Mouse (Mus musculus) embryonic facial prominence, embryonic 13.5 days (tissue): Measurements from ENCODE around the gene Irf8. TPM values are rescaled to one million over a fixed set of nuclear protein-coding genes. Genes with fewer than 3 reads are reported as not detected.

Experiments used
- ATAC-seq: fragments of 200-750 bp; cut with Nextera tagmentation; 2 replicates; pipeline ENCODE4 v1.8.0; 2017; ENCODE audit warnings: low read depth; ENCODE audit not compliant: insufficient number of reproducible peaks, insufficient read depth, low FRiP score, low TSS enrichment
- H3K27ac ChIP-seq: fragments of 300-500 bp; sonication (generic); 2 replicates; pipeline ENCODE4 v1.5.1; 2015; ENCODE audit warnings: moderate library complexity, mild to moderate bottlenecking, inconsistent platforms
- H3K27me3 ChIP-seq: fragments of 300-500 bp; sonication (generic); 2 replicates; pipeline ENCODE4 v1.6.1; 2015; ENCODE audit warnings: mild to moderate bottlenecking, inconsistent platforms
- H3K36me3 ChIP-seq: fragments of 300-500 bp; sonication (generic); 2 replicates; pipeline ENCODE4 v1.6.1; 2015; ENCODE audit warnings: mild to moderate bottlenecking, inconsistent platforms
- H3K4me1 ChIP-seq: fragments of 300-500 bp; sonication (generic); 2 replicates; pipeline ENCODE4 v1.6.1; 2015; ENCODE audit warnings: inconsistent platforms
- H3K4me2 ChIP-seq: fragments of 300-500 bp; sonication (generic); 2 replicates; pipeline ENCODE4 v1.6.1; 2015; ENCODE audit warnings: moderate library complexity, mild to moderate bottlenecking, inconsistent platforms
- H3K4me3 ChIP-seq: fragments of 300-500 bp; sonication (generic); 2 replicates; pipeline ENCODE4 v1.5.1; 2015; ENCODE audit warnings: mild to moderate bottlenecking, inconsistent platforms
- H3K9ac ChIP-seq: fragments of 300-500 bp; sonication (generic); 2 replicates; pipeline ENCODE4 v1.6.1; 2015; ENCODE audit warnings: mild to moderate bottlenecking, inconsistent platforms
- H3K9me3 ChIP-seq: fragments of 300-500 bp; sonication (generic); 2 replicates; pipeline ENCODE4 v1.6.1; 2016; ENCODE audit warnings: inconsistent platforms
- WGBS: fragments of 180-500 bp; shearing (Covaris S2); methylation state at CpG from one replicate; pipeline ENCODE4 v1.1.7; 2015; ENCODE audit warnings: mixed read lengths; 5-methylcytosine and 5-hydroxymethylcytosine counted together
- polyA plus RNA-seq: library from polyadenylated mRNA; unstranded; fragments of >200 nt; fragmentation: Nextera tagmentation; extraction: Ambion mirVana; gene quantifications from 2 replicates; pipeline ENCODE4 v1.2.1, GENCODE M21; 2015

The Irf8 gene
- polyA plus RNA-seq, 1 experiment from 2014 or later = 3.9 TPM

GRCm38 (mm10) chr8:120741815-120742530, 5.8 kb downstream of the Irf8 start:
- H3K9me3 ChIP-seq = no peaks in the 10 kb centered on the region
- no peak for ATAC-seq
- H3K4me1 ChIP-seq = no peaks in the 10 kb centered on the region
- H3K27ac ChIP-seq = no peak overlapping the region
- 89% methylated on average over 15 of the region's 15 CpGs for WGBS
- no peaks in the 10 kb centered on the region for H3K36me3 ChIP-seq
- H3K4me3 ChIP-seq = no peak overlapping the region
- H3K27me3 ChIP-seq = peaks cover 22% of the 10 kb centered on the region
- no peak overlapping the region for H3K9ac ChIP-seq
- H3K4me2 ChIP-seq = no peak overlapping the region

- Histone ChIP-seq H3K27ac (no peak overlapping the region), H3K27me3 (peaks cover 8% of the 10 kb centered on the region), H3K4me3 (no peak overlapping the region), H3K9ac (no peak overlapping the region), H3K36me3 (no peaks in the 10 kb centered on the region), H3K9me3 (no peaks in the 10 kb centered on the region), H3K4me2 (no peak overlapping the region), H3K4me1 (no peaks in the 10 kb centered on the region)
- ATAC-seq = no peak
- 73% methylated on average over 12 of the region's 12 CpGs for WGBS
Observed at GRCm38 (mm10) chr8:120743149-120743897, 7.2 kb downstream of the Irf8 start.

GRCm38 (mm10) chr8:120743898-120744290, 7.7 kb downstream of the Irf8 start:
- 71% methylated on average over 4 of the region's 4 CpGs for WGBS
- no peak overlapping the region for H3K4me2 ChIP-seq
- H3K27ac ChIP-seq = no peak overlapping the region
- peaks cover 5% of the 10 kb centered on the region; the same call in 1 of the 2 replicates for H3K27me3 ChIP-seq
- ATAC-seq = no peak
- no peak overlapping the region for H3K4me3 ChIP-seq
- no peaks in the 10 kb centered on the region for H3K36me3 ChIP-seq
- no peaks in the 10 kb centered on the region for H3K9me3 ChIP-seq
- no peaks in the 10 kb centered on the region for H3K4me1 ChIP-seq
- H3K9ac ChIP-seq = no peak overlapping the region

- ATAC-seq = no peak
- Histone ChIP-seq H3K4me2 (no peak overlapping the region), H3K9ac (no peak overlapping the region), H3K27ac (no peak overlapping the region), H3K4me1 (no peaks in the 10 kb centered on the region), H3K27me3 (peaks cover 1% of the 10 kb centered on the region; the same call in 1 of the 2 replicates), H3K4me3 (no peak overlapping the region), H3K36me3 (no peaks in the 10 kb centered on the region), H3K9me3 (no peaks in the 10 kb centered on the region)
- WGBS = 83% methylated on average over 5 of the region's 5 CpGs
Observed at GRCm38 (mm10) chr8:120744448-120744847, 8.3 kb downstream of the Irf8 start.

GRCm38 (mm10) chr8:120745226-120745625, 9.1 kb downstream of the Irf8 start:
- Histone ChIP-seq H3K4me3 (no peak overlapping the region), H3K4me2 (no peak overlapping the region), H3K36me3 (no peaks in the 10 kb centered on the region), H3K9ac (no peak overlapping the region), H3K27me3 (no peaks in the 10 kb centered on the region), H3K4me1 (no peaks in the 10 kb centered on the region), H3K9me3 (no peaks in the 10 kb centered on the region), H3K27ac (no peak overlapping the region)
- no peak for ATAC-seq
- 68% methylated on average over 7 of the region's 7 CpGs for WGBS

GRCm38 (mm10) chr8:120746007-120746701, 10.0 kb downstream of the Irf8 start:
- no peak overlapping the region for H3K4me3 ChIP-seq
- no peaks in the 10 kb centered on the region for H3K36me3 ChIP-seq
- no peaks in the 10 kb centered on the region for H3K27me3 ChIP-seq
- no peak overlapping the region for H3K27ac ChIP-seq
- no peak overlapping the region for H3K4me2 ChIP-seq
- H3K9me3 ChIP-seq = no peaks in the 10 kb centered on the region
- 0 out of 2 replicates have a peak, but pooled peaks cover under 1% of the 10 kb centered on the region for H3K4me1 ChIP-seq
- 74% methylated on average over 18 of the region's 18 CpGs for WGBS
- no peak for ATAC-seq
- H3K9ac ChIP-seq = no peak overlapping the region

GRCm38 (mm10) chr8:120747286-120747685, 11.1 kb downstream of the Irf8 start:
- Histone ChIP-seq H3K27me3 (no peaks in the 10 kb centered on the region), H3K36me3 (no peaks in the 10 kb centered on the region), H3K4me2 (no peak overlapping the region), H3K4me1 (peaks cover 12% of the 10 kb centered on the region), H3K4me3 (no peak overlapping the region), H3K9me3 (no peaks in the 10 kb centered on the region), H3K9ac (no peak overlapping the region), H3K27ac (no peak overlapping the region)
- no peak for ATAC-seq
- 85% methylated on average over 7 of the region's 7 CpGs for WGBS

DNA sequence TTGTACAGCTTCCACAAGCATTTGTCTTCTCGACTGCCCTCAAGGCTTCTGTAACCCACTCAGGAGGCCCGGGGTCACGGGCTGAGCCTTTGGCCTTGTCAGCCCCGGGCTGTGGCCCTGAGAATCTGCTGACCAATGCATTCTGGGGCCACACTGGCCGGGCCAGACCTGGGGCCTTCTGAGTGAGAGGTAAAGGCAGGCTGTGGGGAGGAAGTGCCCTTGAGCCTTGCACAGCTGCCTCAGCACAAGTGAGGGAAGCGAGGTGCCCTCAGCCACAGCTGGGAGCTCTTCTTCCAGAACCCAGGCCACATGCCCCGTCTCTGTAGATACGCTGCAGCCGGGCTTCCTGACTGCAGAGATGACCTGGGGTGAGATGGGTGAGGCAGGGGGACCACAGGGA, 14.5 kb downstream of the Irf8 start:
- no peak for ATAC-seq
- Histone ChIP-seq H3K4me1 (peaks cover 19% of the 10 kb centered on the region), H3K9ac (no peak overlapping the region), H3K27ac (no peak overlapping the region), H3K27me3 (no peaks in the 10 kb centered on the region), H3K36me3 (no peaks in the 10 kb centered on the region), H3K4me3 (no peak overlapping the region), H3K4me2 (no peak overlapping the region), H3K9me3 (no peaks in the 10 kb centered on the region)
- 75% methylated on average over 9 of the region's 9 CpGs for WGBS

DNA sequence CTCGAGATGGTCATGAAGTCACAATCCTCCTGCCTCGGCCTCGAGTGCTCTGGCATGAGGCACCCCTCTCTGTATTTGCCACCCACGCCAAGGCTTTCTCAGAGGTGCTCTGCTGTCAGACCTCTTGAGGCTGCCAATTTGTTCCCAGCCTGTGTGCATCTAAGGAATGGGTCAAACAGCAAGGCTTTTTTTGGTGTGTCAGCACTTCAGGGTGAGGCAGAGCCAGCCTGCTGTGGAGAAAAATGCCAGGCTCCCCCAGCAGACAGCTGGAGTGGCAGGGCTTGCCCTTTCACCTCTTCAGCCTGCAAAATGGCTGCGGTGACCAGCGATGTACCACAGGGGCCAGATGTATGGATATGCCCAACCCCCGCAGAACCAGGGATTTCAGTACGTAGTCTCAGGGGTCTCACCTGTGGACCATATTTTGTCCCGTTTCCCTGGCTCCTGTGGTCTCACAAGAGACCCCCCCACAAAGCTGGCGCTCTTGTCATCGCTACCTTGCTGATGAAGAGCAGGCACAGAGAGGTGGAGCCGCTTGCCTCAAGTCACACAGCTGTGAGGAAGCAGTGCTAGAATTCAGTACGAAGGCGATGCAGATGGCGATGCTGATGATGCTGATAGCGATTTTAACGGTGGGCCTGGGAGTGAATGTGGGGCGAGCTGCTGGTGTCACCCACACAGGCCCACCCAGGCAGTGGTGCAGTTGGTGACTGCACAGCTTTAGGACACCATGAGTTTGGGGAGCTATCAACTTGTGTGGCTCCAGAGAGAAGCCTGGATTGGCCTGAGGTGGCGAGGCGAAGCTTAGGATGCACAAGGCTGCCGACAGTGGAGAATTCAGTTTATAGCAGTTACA, 15.3 kb downstream of the Irf8 start:
- no peaks in the 10 kb centered on the region for H3K36me3 ChIP-seq
- 68% methylated on average over 21 of the region's 21 CpGs for WGBS
- H3K4me2 ChIP-seq = peak overlapping the region; percentile 36
- H3K4me3 ChIP-seq = no peak overlapping the region
- peak overlapping the region; percentile 33; the same call in 1 of the 2 replicates for H3K9ac ChIP-seq
- ATAC-seq = no peak
- H3K4me1 ChIP-seq = peaks cover 24% of the 10 kb centered on the region
- H3K27ac ChIP-seq = peak overlapping the region; percentile 57
- H3K27me3 ChIP-seq = no peaks in the 10 kb centered on the region
- H3K9me3 ChIP-seq = no peaks in the 10 kb centered on the region

GRCm38 (mm10) chr8:120752082-120752452, 15.9 kb downstream of the Irf8 start:
- Histone ChIP-seq H3K4me1 (peaks cover 24% of the 10 kb centered on the region), H3K4me2 (peak overlapping the region; percentile 36), H3K27me3 (no peaks in the 10 kb centered on the region), H3K9ac (peak overlapping the region; percentile 33; the same call in 1 of the 2 replicates), H3K36me3 (no peaks in the 10 kb centered on the region), H3K9me3 (no peaks in the 10 kb centered on the region), H3K27ac (peak overlapping the region; percentile 57), H3K4me3 (no peak overlapping the region)
- no peak for ATAC-seq
- 4% methylated on average over 12 of the region's 12 CpGs for WGBS

DNA sequence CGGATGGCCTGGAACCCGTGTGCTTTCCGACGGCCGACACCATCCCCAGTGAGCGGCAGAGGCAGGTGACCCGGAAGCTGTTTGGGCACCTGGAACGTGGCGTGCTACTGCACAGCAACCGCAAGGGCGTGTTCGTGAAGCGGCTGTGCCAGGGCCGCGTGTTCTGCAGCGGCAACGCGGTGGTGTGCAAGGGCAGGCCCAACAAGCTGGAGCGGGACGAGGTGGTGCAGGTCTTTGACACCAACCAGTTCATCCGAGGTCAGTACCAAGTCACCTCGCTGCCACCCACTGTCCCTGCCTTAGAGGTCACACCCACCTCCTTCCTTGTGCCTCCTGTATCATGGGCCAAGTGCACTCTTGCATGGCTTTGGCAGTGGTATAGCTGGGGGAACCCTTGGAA, 17.3 kb downstream of the Irf8 start:
- no peak overlapping the region for H3K4me2 ChIP-seq
- 95% methylated on average over 22 of the region's 22 CpGs for WGBS
- H3K27ac ChIP-seq = no peak overlapping the region
- no peak overlapping the region for H3K9ac ChIP-seq
- H3K4me3 ChIP-seq = no peak overlapping the region
- peaks cover 24% of the 10 kb centered on the region for H3K4me1 ChIP-seq
- H3K27me3 ChIP-seq = no peaks in the 10 kb centered on the region
- no peaks in the 10 kb centered on the region for H3K36me3 ChIP-seq
- ATAC-seq = no peak
- H3K9me3 ChIP-seq = no peaks in the 10 kb centered on the region
